Mouse (Mus musculus): ENCODE measurements around the gene Ap3b1. TPM values are rescaled to one million over a fixed set of nuclear protein-coding genes. Genes with fewer than 3 reads are reported as not detected.

The Ap3b1 gene
- polyA plus RNA-seq, 1 experiment from 2014 or later, result 41.3 TPM

DNA sequence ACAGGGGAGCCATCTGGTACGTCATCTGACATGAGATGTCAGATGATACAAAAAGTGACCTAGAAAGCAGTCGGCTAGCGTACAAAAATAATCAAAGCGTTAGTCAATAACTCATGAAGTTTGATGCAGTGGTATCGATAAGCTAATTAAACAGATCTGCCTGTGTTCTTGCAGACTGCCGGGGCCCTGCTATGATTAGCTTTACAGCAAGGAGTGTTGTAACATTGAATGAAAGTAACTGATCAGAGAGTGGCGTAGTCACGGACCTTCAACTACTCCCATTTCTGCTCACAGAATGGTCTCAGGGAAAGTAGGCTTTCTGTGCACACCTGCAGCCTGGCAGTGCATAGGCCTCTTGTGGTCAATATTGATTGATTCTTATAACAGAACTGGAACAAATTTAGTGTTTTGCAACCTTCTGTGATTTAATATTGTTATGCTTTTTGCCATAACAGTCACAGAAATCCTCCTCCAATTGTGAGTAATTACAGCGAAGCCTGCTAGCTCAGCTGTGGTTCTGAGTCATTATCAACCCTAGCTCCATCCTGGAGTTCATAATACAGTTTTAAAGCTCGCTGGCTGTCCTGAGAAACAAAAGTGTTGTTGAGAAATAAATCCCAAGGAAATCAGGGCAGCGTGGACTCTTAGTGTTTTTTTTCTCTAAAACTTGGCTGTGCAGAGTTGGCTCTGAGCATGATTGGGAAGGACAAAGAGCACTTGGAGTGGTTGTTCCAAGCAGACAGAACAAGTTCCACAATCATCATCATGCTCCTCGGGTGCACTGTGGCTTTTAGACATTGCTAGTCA is 40.0 kb downstream of the Ap3b1 start:
- Histone ChIP-seq H3K4me1 (replicated peaks; ENCODE audit: control insufficient read depth, insufficient read depth, low read length) (no peaks in the 10 kb centered on the region), H3K36me3 (ENCODE audit: control insufficient read depth, insufficient read depth, low read length) (peaks cover 3% of the 10 kb centered on the region; the same call in 1 of the 2 replicates), H3K4me2 (ENCODE audit: low read depth, low read length, severe bottlenecking) (no peak overlapping the region), H3K9me3 (ENCODE audit: control insufficient read depth, low read length) (no peaks in the 10 kb centered on the region), H3K27ac (ENCODE audit: low read depth, low read length) (no peak overlapping the region), H3K4me3 (ENCODE audit: low read depth, low read length) (no peak overlapping the region), H3K27me3 (ENCODE audit: control insufficient read depth, insufficient read depth, low read length) (no peaks in the 10 kb centered on the region), H3K9ac (ENCODE audit: low read length) (no peak overlapping the region)
- DNase-seq (ENCODE audit: low spot score) (no peak), ATAC-seq (replicated peaks; ENCODE audit: low FRiP score) (no peak)
- 92% methylated on average over 12 of the region's 12 CpGs for WGBS

DNA sequence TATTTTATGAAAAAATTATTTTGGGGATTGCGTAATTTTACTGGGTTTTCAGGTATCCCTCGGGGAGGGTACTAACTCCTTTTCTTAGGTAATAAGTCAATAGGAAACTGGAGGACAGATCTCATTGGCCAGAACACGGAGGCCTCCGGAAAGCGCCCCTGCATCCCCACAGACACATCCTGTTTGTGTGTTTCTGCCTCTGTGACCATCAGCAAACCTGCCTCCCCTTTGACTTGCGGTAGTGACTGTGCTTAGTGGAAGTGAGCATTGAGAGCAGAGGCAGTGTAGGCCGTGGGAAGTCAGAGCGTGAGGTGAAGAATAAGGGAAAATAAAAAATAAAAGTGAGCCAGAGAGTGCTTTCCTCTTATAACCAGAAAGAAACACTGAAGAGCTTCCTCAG is 41.7 kb downstream of the Ap3b1 start:
- no peak overlapping the region for H3K4me3 ChIP-seq (ENCODE audit: low read depth, low read length)
- no peaks in the 10 kb centered on the region for H3K27me3 ChIP-seq (ENCODE audit: control insufficient read depth, insufficient read depth, low read length)
- WGBS, result 93% methylated on average over 8 of the region's 8 CpGs
- H3K36me3 ChIP-seq (ENCODE audit: control insufficient read depth, insufficient read depth, low read length), result peaks cover 13% of the 10 kb centered on the region; the same call in 1 of the 2 replicates
- DNase-seq (ENCODE audit: low spot score) (no peak), ATAC-seq (replicated peaks; ENCODE audit: low FRiP score) (no peak)
- H3K9ac ChIP-seq (ENCODE audit: low read length), result no peak overlapping the region
- H3K4me2 ChIP-seq (ENCODE audit: low read depth, low read length, severe bottlenecking), result no peak overlapping the region
- no peaks in the 10 kb centered on the region for H3K9me3 ChIP-seq (ENCODE audit: control insufficient read depth, low read length)
- no peaks in the 10 kb centered on the region for H3K4me1 ChIP-seq (replicated peaks; ENCODE audit: control insufficient read depth, insufficient read depth, low read length)
- H3K27ac ChIP-seq (ENCODE audit: low read depth, low read length), result no peak overlapping the region

DNA sequence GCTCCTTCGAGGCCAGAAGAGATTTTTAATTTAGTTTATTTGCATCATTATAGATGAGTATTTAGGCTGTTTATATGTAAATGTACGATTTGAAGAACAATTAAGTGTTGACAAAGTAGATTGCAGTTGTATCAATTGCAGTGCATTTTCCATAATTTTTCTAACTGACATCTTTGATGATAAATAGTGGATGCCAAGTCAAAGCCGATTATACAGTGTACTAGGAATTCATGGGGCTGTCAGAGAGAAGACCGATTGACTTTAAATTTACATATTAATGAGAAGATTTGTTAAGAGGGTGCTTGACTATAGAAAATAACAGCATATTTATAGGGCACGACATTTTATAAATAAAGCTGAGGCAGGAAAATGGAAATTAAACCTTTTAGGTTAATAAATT is 64.8 kb downstream of the Ap3b1 start:
- DNase-seq (ENCODE audit: low spot score) (no peak), ATAC-seq (replicated peaks; ENCODE audit: low FRiP score) (no peak)
- H3K27me3 ChIP-seq (ENCODE audit: control insufficient read depth, insufficient read depth, low read length), result no peaks in the 10 kb centered on the region
- no peaks in the 10 kb centered on the region for H3K9me3 ChIP-seq (ENCODE audit: control insufficient read depth, low read length)
- no peaks in the 10 kb centered on the region for H3K4me1 ChIP-seq (replicated peaks; ENCODE audit: control insufficient read depth, insufficient read depth, low read length)
- H3K9ac ChIP-seq (ENCODE audit: low read length), result no peak overlapping the region
- no peak overlapping the region for H3K4me2 ChIP-seq (ENCODE audit: low read depth, low read length, severe bottlenecking)
- H3K4me3 ChIP-seq (ENCODE audit: low read depth, low read length), result no peak overlapping the region
- 76% methylated on average over 5 of the region's 5 CpGs for WGBS
- no peak overlapping the region for H3K27ac ChIP-seq (ENCODE audit: low read depth, low read length)
- H3K36me3 ChIP-seq (ENCODE audit: control insufficient read depth, insufficient read depth, low read length), result no peaks in the 10 kb centered on the region

DNA sequence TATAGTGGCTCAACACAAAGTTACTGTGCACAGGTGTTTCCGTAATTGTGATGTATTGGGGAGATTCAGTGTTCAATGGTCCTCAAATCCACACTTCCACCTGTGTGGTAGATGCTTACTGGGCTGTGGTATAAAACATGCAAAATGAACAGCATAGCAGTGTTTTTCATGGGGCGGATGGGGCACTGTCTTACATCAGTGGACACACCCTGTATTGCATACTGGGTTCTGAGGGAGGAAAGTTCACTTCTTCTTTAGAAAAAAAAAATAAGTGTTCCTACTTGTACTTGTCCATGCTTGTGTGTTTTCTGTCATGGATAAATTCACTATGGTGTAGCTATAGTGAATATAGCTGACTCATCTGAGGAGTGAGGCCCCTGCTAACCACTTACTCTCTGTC is 70.8 kb downstream of the Ap3b1 start:
- Histone ChIP-seq H3K27me3 (ENCODE audit: control insufficient read depth, insufficient read depth, low read length) (no peaks in the 10 kb centered on the region), H3K4me1 (replicated peaks; ENCODE audit: control insufficient read depth, insufficient read depth, low read length) (no peaks in the 10 kb centered on the region), H3K9me3 (ENCODE audit: control insufficient read depth, low read length) (no peaks in the 10 kb centered on the region), H3K4me3 (ENCODE audit: low read depth, low read length) (no peak overlapping the region), H3K36me3 (ENCODE audit: control insufficient read depth, insufficient read depth, low read length) (no peaks in the 10 kb centered on the region), H3K9ac (ENCODE audit: low read length) (no peak overlapping the region), H3K4me2 (ENCODE audit: low read depth, low read length, severe bottlenecking) (no peak overlapping the region), H3K27ac (ENCODE audit: low read depth, low read length) (no peak overlapping the region)
- ATAC-seq (replicated peaks; ENCODE audit: low FRiP score) (no peak), DNase-seq (ENCODE audit: low spot score) (no peak)
- 94% methylated on average over 2 of the region's 2 CpGs for WGBS

DNA sequence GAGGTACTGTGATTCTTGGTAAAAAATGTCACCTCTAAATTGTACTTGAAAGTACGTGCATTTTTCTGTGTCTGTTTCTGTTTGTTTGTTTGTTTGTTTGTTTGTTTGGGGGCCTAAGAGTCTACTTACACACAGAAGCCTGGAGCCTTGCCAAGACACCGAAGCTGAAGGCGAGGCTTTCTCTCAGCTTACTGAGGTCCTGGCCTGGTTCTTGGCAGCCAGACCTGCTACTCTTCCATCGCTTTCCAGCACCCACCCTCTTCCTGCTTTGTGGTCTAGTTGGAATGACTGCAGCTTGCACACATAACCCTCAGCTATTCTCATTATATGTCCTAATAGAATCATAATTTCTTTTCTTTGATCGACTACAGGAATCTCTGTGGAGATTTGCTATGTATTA is 80.6 kb downstream of the Ap3b1 start:
- no peak for DNase-seq (ENCODE audit: low spot score)
- Histone ChIP-seq H3K4me2 (ENCODE audit: low read depth, low read length, severe bottlenecking) (no peak overlapping the region), H3K27ac (ENCODE audit: low read depth, low read length) (no peak overlapping the region), H3K9me3 (ENCODE audit: control insufficient read depth, low read length) (no peaks in the 10 kb centered on the region), H3K4me3 (ENCODE audit: low read depth, low read length) (no peak overlapping the region), H3K9ac (ENCODE audit: low read length) (no peak overlapping the region), H3K27me3 (ENCODE audit: control insufficient read depth, insufficient read depth, low read length) (no peaks in the 10 kb centered on the region), H3K4me1 (replicated peaks; ENCODE audit: control insufficient read depth, insufficient read depth, low read length) (no peaks in the 10 kb centered on the region), H3K36me3 (ENCODE audit: control insufficient read depth, insufficient read depth, low read length) (no peaks in the 10 kb centered on the region; the same call in 1 of the 2 replicates)
- WGBS, result 94% methylated on average over 5 of the region's 5 CpGs
- ATAC-seq (replicated peaks; ENCODE audit: low FRiP score), result no peak

DNA sequence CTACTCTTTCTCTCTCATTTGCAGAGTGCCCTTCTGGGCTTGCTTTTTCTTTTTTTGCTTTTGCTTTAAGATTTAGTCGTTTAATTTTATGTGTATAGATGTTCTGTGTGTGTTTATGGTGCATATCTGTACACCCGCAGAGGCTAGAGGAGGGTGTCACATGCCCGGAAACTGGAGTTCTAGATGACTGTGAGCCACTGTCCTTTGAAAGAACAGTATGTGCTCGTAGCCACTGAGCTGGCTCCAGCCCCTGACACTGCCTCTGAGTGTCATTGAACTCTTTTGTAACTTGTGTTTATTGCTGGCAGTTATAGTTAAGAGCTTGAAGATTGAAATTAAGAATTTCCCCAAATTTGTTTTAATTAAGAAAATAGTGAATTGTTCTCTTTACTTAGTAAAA is 82.4 kb downstream of the Ap3b1 start:
- WGBS, result 89% methylated on average over 4 of the region's 4 CpGs
- Histone ChIP-seq H3K36me3 (ENCODE audit: control insufficient read depth, insufficient read depth, low read length) (no peaks in the 10 kb centered on the region; the same call in 1 of the 2 replicates), H3K9ac (ENCODE audit: low read length) (no peak overlapping the region), H3K4me3 (ENCODE audit: low read depth, low read length) (no peak overlapping the region), H3K4me1 (replicated peaks; ENCODE audit: control insufficient read depth, insufficient read depth, low read length) (no peaks in the 10 kb centered on the region), H3K4me2 (ENCODE audit: low read depth, low read length, severe bottlenecking) (no peak overlapping the region), H3K27me3 (ENCODE audit: control insufficient read depth, insufficient read depth, low read length) (no peaks in the 10 kb centered on the region), H3K27ac (ENCODE audit: low read depth, low read length) (no peak overlapping the region), H3K9me3 (ENCODE audit: control insufficient read depth, low read length) (no peaks in the 10 kb centered on the region)
- DNase-seq (ENCODE audit: low spot score), result no peak
- ATAC-seq (replicated peaks; ENCODE audit: low FRiP score), result no peak

DNA sequence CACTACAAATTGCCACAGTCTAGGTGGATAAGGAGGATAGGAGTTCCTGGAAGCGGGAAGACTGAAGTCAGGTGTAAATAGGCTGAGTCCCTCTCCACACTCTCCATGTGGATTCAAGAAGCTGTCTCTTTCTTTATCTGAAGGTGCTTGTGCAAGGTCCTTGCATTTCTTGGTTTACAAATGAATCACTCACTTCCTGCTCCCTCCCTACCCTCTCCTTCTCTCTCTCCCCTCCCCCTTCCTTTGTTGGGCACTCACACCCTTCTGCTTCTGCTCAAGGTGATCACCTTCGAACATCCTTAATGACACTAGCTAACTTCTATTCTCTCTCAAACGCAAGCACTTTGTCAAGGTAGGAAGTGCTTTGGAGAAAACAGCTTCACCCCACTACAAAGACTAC is 84.7 kb downstream of the Ap3b1 start:
- Histone ChIP-seq H3K4me1 (replicated peaks; ENCODE audit: control insufficient read depth, insufficient read depth, low read length) (no peaks in the 10 kb centered on the region), H3K4me2 (ENCODE audit: low read depth, low read length, severe bottlenecking) (no peak overlapping the region), H3K9me3 (ENCODE audit: control insufficient read depth, low read length) (no peaks in the 10 kb centered on the region), H3K27me3 (ENCODE audit: control insufficient read depth, insufficient read depth, low read length) (no peaks in the 10 kb centered on the region), H3K36me3 (ENCODE audit: control insufficient read depth, insufficient read depth, low read length) (no peaks in the 10 kb centered on the region; the same call in 1 of the 2 replicates), H3K9ac (ENCODE audit: low read length) (no peak overlapping the region), H3K27ac (ENCODE audit: low read depth, low read length) (no peak overlapping the region), H3K4me3 (ENCODE audit: low read depth, low read length) (no peak overlapping the region)
- no peak for DNase-seq (ENCODE audit: low spot score)
- ATAC-seq (replicated peaks; ENCODE audit: low FRiP score), result no peak
- WGBS, result 84% methylated on average over 3 of the region's 3 CpGs

DNA sequence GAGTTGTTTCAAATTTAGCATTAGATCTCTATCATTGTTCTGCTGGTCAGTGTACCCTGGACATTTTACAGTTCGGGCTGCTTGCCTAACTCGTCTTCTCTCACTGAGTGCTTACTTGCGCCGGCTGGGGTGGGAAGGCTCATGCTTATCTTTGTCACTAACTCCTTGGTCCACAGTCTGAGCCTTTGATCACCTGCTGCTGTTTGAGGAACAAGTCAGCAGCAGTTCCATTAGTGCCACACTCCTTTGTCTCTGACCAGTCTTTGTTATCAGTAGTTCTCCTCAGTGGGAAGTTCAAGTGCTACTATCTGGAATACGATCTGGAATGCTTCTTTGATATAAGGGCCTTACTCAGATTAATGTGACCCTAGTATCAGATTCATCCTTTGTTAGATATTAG is 86.3 kb downstream of the Ap3b1 start:
- Histone ChIP-seq H3K4me1 (replicated peaks; ENCODE audit: control insufficient read depth, insufficient read depth, low read length) (no peaks in the 10 kb centered on the region), H3K4me2 (ENCODE audit: low read depth, low read length, severe bottlenecking) (no peak overlapping the region), H3K36me3 (ENCODE audit: control insufficient read depth, insufficient read depth, low read length) (no peaks in the 10 kb centered on the region; the same call in 1 of the 2 replicates), H3K27ac (ENCODE audit: low read depth, low read length) (no peak overlapping the region), H3K27me3 (ENCODE audit: control insufficient read depth, insufficient read depth, low read length) (no peaks in the 10 kb centered on the region), H3K4me3 (ENCODE audit: low read depth, low read length) (no peak overlapping the region), H3K9me3 (ENCODE audit: control insufficient read depth, low read length) (no peaks in the 10 kb centered on the region), H3K9ac (ENCODE audit: low read length) (no peak overlapping the region)
- ATAC-seq (replicated peaks; ENCODE audit: low FRiP score) (no peak), DNase-seq (ENCODE audit: low spot score) (no peak)
- 86% methylated on average over 5 of the region's 5 CpGs for WGBS

DNA sequence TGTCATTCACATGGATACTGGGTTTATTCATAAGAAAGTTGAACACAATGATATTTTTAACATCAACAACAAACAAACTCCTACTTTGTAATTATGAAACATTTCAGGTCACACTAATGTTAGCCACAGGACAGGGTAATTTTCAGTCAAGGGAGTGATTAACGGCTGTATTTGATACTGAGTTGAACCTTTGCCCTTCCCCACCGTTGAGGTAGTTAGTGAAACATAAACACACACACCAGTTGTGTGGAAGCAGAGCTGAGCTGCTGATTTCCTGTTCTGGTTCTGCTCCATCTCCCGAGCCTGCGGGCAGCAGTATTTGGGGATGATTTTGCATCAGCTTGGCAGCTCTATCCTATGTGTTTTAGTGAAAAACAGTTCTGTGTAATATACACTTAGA is 88.2 kb downstream of the Ap3b1 start:
- Histone ChIP-seq H3K9me3 (ENCODE audit: control insufficient read depth, low read length) (no peaks in the 10 kb centered on the region), H3K4me2 (ENCODE audit: low read depth, low read length, severe bottlenecking) (no peak overlapping the region), H3K4me3 (ENCODE audit: low read depth, low read length) (no peak overlapping the region), H3K4me1 (replicated peaks; ENCODE audit: control insufficient read depth, insufficient read depth, low read length) (no peaks in the 10 kb centered on the region), H3K9ac (ENCODE audit: low read length) (no peak overlapping the region), H3K27me3 (ENCODE audit: control insufficient read depth, insufficient read depth, low read length) (no peaks in the 10 kb centered on the region), H3K27ac (ENCODE audit: low read depth, low read length) (no peak overlapping the region), H3K36me3 (ENCODE audit: control insufficient read depth, insufficient read depth, low read length) (no peaks in the 10 kb centered on the region; the same call in 1 of the 2 replicates)
- DNase-seq (ENCODE audit: low spot score), result no peak
- WGBS, result 79% methylated on average over 4 of the region's 4 CpGs
- no peak for ATAC-seq (replicated peaks; ENCODE audit: low FRiP score)
